Comparison of ENCODE assay signal across 10 mouse cellular contexts in genomic region chr15:82211281-82211680, GRCm38 (mm10). TPM values are rescaled to one million over a fixed set of nuclear protein-coding genes. Genes with fewer than 3 reads are reported as not detected.
DNase-seq lines count a peak whose midpoint lies in the region; ATAC-seq lines count a peak whose summit lies in the region.
"Had no signal": no experiment of that assay in that cellular context is flagged by ENCODE, and none has a peak within 500 bp of the region (broad histone marks: within the 10 kb centered on the region; RNA-seq: fewer than 3 reads in every experiment).

No protein-coding gene starts in this region.

- ATAC-seq in forebrain, embryonic 11.5 days (replicated peaks; ENCODE audit: low FRiP score) = no peak
- no peak for ATAC-seq in neural tube, embryonic 11.5 days (ENCODE audit: insufficient read depth, low FRiP score, low TSS enrichment)
- ATAC-seq in liver, embryonic 12.5 days = no peak

- H3K4me3 ChIP-seq in forebrain, embryonic 10.5 days = peak overlapping the region; percentile 54
- H3K4me3 ChIP-seq in forebrain, embryonic 11.5 days (ENCODE audit: low read depth, low read length) = no peak overlapping the region
- H3K4me3 ChIP-seq in neural tube, embryonic 11.5 days (ENCODE audit: low read depth, low read length) = peak overlapping the region; percentile 34; the same call in 1 of the 2 replicates
- peak overlapping the region; percentile 47 for H3K4me3 ChIP-seq in liver, embryonic 12.5 days

- H3K27me3 ChIP-seq in forebrain, embryonic 10.5 days (ENCODE audit: poor library complexity, severe bottlenecking) = peaks cover 100% of the 10 kb centered on the region
- peaks cover 79% of the 10 kb centered on the region for H3K27me3 ChIP-seq in forebrain, embryonic 11.5 days (ENCODE audit: control insufficient read depth, insufficient read depth, low read length)
- H3K27me3 ChIP-seq in neural tube, embryonic 11.5 days (ENCODE audit: control insufficient read depth, insufficient read depth, low read length) = peaks cover 77% of the 10 kb centered on the region
- peaks cover 100% of the 10 kb centered on the region for H3K27me3 ChIP-seq in liver, embryonic 12.5 days (replicated peaks)

- peaks cover 15% of the 10 kb centered on the region for H3K36me3 ChIP-seq in forebrain, embryonic 10.5 days (replicated peaks)
- no peaks in the 10 kb centered on the region for H3K36me3 ChIP-seq in forebrain, embryonic 11.5 days (ENCODE audit: control insufficient read depth, insufficient read depth, low read length)
- H3K36me3 ChIP-seq in neural tube, embryonic 11.5 days (ENCODE audit: control insufficient read depth, insufficient read depth, low read length) = no peaks in the 10 kb centered on the region
- H3K36me3 ChIP-seq in liver, embryonic 12.5 days = no peaks in the 10 kb centered on the region

- H3K9me3 ChIP-seq in forebrain, embryonic 10.5 days = no peaks in the 10 kb centered on the region
- no peaks in the 10 kb centered on the region for H3K9me3 ChIP-seq in forebrain, embryonic 11.5 days (ENCODE audit: control insufficient read depth, low read length)
- H3K9me3 ChIP-seq in neural tube, embryonic 11.5 days (ENCODE audit: control insufficient read depth, low read length) = no peaks in the 10 kb centered on the region
- H3K9me3 ChIP-seq in liver, embryonic 12.5 days (replicated peaks) = no peaks in the 10 kb centered on the region

- H3K4me1 ChIP-seq in forebrain, embryonic 10.5 days = peaks cover 66% of the 10 kb centered on the region
- H3K4me1 ChIP-seq in forebrain, embryonic 11.5 days (replicated peaks; ENCODE audit: control insufficient read depth, insufficient read depth, low read length) = peaks cover 26% of the 10 kb centered on the region
- H3K4me1 ChIP-seq in neural tube, embryonic 11.5 days (ENCODE audit: control insufficient read depth, insufficient read depth, low read length) = peaks cover 23% of the 10 kb centered on the region
- peaks cover 23% of the 10 kb centered on the region for H3K4me1 ChIP-seq in liver, embryonic 12.5 days

- 2% methylated on average over 11 of the region's 11 CpGs for WGBS in forebrain, embryonic 10.5 days
- 3% methylated on average over 11 of the region's 11 CpGs for WGBS in forebrain, embryonic 11.5 days
- WGBS in neural tube, embryonic 11.5 days = 1% methylated on average over 11 of the region's 11 CpGs
- WGBS in liver, embryonic 12.5 days (ENCODE audit: insufficient replicate concordance) = 5% methylated on average over 11 of the region's 11 CpGs

- H3K9ac ChIP-seq in forebrain, embryonic 11.5 days (ENCODE audit: low read length) = no peak overlapping the region
- H3K9ac ChIP-seq in neural tube, embryonic 11.5 days (ENCODE audit: low read length) = no peak overlapping the region; the same call in 1 of the 2 replicates
- H3K9ac ChIP-seq in liver, embryonic 12.5 days = no peak overlapping the region

- H3K27ac ChIP-seq in forebrain, embryonic 10.5 days = no peak overlapping the region
- H3K27ac ChIP-seq in forebrain, embryonic 11.5 days (ENCODE audit: low read depth, low read length) = no peak overlapping the region
- no peak overlapping the region for H3K27ac ChIP-seq in neural tube, embryonic 11.5 days (ENCODE audit: low read depth, low read length)
- H3K27ac ChIP-seq in liver, embryonic 12.5 days = no peak overlapping the region

- DNase-seq in forebrain, embryonic 10.5 days (ENCODE audit: extremely low spot score, low spot score) = no peak
- DNase-seq in forebrain, embryonic 11.5 days (ENCODE audit: low spot score) = no peak
- DNase-seq in neural tube, embryonic 11.5 days (ENCODE audit: low spot score) = no peak
- DNase-seq in neural tube, embryonic 10.5 days (ENCODE audit: extremely low spot score, low spot score) = no peak
- no peak for DNase-seq in layer of hippocampus, postnatal 25 days (ENCODE audit: extremely low spot score in 1 of 2, low spot score in 1 of 2)
- no peak for DNase-seq in left cerebral cortex, postnatal 4 days
- no peak for DNase-seq in adrenal gland, postnatal 25 days
- DNase-seq: adrenal gland, adult 8-10 months; layer of hippocampus, adult 9-11 months had no signal

- intact Hi-C loops in left cerebral cortex, postnatal 4 days (cut with DNase I) = no loop called here

- no peak overlapping the region for H3K4me2 ChIP-seq in forebrain, embryonic 11.5 days (ENCODE audit: low read depth, low read length, severe bottlenecking)
- H3K4me2 ChIP-seq in neural tube, embryonic 11.5 days (ENCODE audit: low read depth) = peak overlapping the region; percentile 52
- H3K4me2 ChIP-seq in liver, embryonic 12.5 days = peak overlapping the region; percentile 68

RNA-seq across cellular contexts. Expression of gene Shisa8, which starts 1.3 kb away (rescaled TPM):
- 0.87 and 0.95 TPM in 2 replicates for polyA plus RNA-seq in forebrain, embryonic 10.5 days (2016; fragmentation: Nextera tagmentation; extraction: Ambion mirVana)
- 0.87 and 1.2 TPM in 2 replicates for polyA plus RNA-seq in forebrain, embryonic 11.5 days (2014; fragmentation: Nextera tagmentation; extraction: Ambion mirVana)
- 0.30 and 0.46 TPM in 2 replicates for polyA plus RNA-seq in neural tube, embryonic 11.5 days (2014; fragmentation: Nextera tagmentation; extraction: Ambion mirVana)
- 0.31 and 0.37 TPM in 2 replicates for polyA plus RNA-seq in liver, embryonic 12.5 days (2016; fragmentation: Nextera tagmentation; extraction: Ambion mirVana)
- 1 to 10 TPM; 1.4 to 1.9 TPM for total RNA-seq in layer of hippocampus, postnatal 25 days (2021)
- 1 to 10 TPM; 1.5 to 2.0 TPM for total RNA-seq in left cerebral cortex, postnatal 4 days (2021)
- 0.24 and 0.48 TPM in 2 replicates for total RNA-seq in adrenal gland, postnatal 25 days (2021)

RNA-seq across cellular contexts. Expression of gene Tnfrsf13c, which starts 12.9 kb away (rescaled TPM):
- polyA plus RNA-seq in forebrain, embryonic 10.5 days (2016; fragmentation: Nextera tagmentation; extraction: Ambion mirVana) = 0.18 TPM in 1 of 2 replicates, not detected in the other
- 0.35 and 0.64 TPM in 2 replicates for polyA plus RNA-seq in forebrain, embryonic 11.5 days (2014; fragmentation: Nextera tagmentation; extraction: Ambion mirVana)
- polyA plus RNA-seq in neural tube, embryonic 11.5 days (2014; fragmentation: Nextera tagmentation; extraction: Ambion mirVana) = 0.23 and 0.57 TPM in 2 replicates
- 0.30 TPM in 2 replicates for polyA plus RNA-seq in liver, embryonic 12.5 days (2016; fragmentation: Nextera tagmentation; extraction: Ambion mirVana)
- total RNA-seq in layer of hippocampus, postnatal 25 days (2021) = under 1 TPM in 1 of 2 experiments, not detected in 1; 0.22 TPM
- total RNA-seq in left cerebral cortex, postnatal 4 days (2021) = 1 to 10 TPM in 1 of 2 experiments, under 1 TPM in 1; 0.46 to 1.1 TPM
- 0.21 TPM in 1 of 2 replicates, not detected in the other for total RNA-seq in adrenal gland, postnatal 25 days (2021)

RNA-seq across cellular contexts. Expression of gene Cenpm, which starts 33.3 kb away (rescaled TPM):
- 95.1 and 97.3 TPM in 2 replicates for polyA plus RNA-seq in forebrain, embryonic 10.5 days (2016; fragmentation: Nextera tagmentation; extraction: Ambion mirVana)
- polyA plus RNA-seq in forebrain, embryonic 11.5 days (2014; fragmentation: Nextera tagmentation; extraction: Ambion mirVana) = 91.6 and 100 TPM in 2 replicates
- polyA plus RNA-seq in neural tube, embryonic 11.5 days (2014; fragmentation: Nextera tagmentation; extraction: Ambion mirVana) = 64.4 and 68.7 TPM in 2 replicates
- 48.3 and 51.2 TPM in 2 replicates for polyA plus RNA-seq in liver, embryonic 12.5 days (2016; fragmentation: Nextera tagmentation; extraction: Ambion mirVana)
- 1 to 10 TPM; 2.2 to 2.4 TPM for total RNA-seq in layer of hippocampus, postnatal 25 days (2021)
- 1 to 10 TPM; 6.5 to 6.9 TPM for total RNA-seq in left cerebral cortex, postnatal 4 days (2021)
- 5.9 and 7.5 TPM in 2 replicates for total RNA-seq in adrenal gland, postnatal 25 days (2021)

RNA-seq across cellular contexts. Expression of gene 1500009C09Rik, which starts 40.9 kb away (rescaled TPM):
- 0.26 TPM in 1 of 2 replicates, not detected in the other for polyA plus RNA-seq in forebrain, embryonic 10.5 days (2016; fragmentation: Nextera tagmentation; extraction: Ambion mirVana)
- polyA plus RNA-seq in forebrain, embryonic 11.5 days (2014; fragmentation: Nextera tagmentation; extraction: Ambion mirVana) = 2.2 and 2.4 TPM in 2 replicates
- 0.68 and 0.76 TPM in 2 replicates for polyA plus RNA-seq in neural tube, embryonic 11.5 days (2014; fragmentation: Nextera tagmentation; extraction: Ambion mirVana)
- polyA plus RNA-seq in liver, embryonic 12.5 days (2016; fragmentation: Nextera tagmentation; extraction: Ambion mirVana) = not detected in 2 replicates
- 100 to 1,000 TPM in 1 of 2 experiments, 10 to 100 TPM in 1; 98.3 to 111 TPM for total RNA-seq in layer of hippocampus, postnatal 25 days (2021)
- total RNA-seq in left cerebral cortex, postnatal 4 days (2021) = 10 to 100 TPM; 70.9 to 77.4 TPM
- 0.62 TPM in 1 of 2 replicates, not detected in the other for total RNA-seq in adrenal gland, postnatal 25 days (2021)
